Mouse (Mus musculus): ENCODE data around the gene Tradd. TPM values are rescaled to one million over a fixed set of nuclear protein-coding genes. Genes with fewer than 3 reads are reported as not detected.

The Tradd gene
- polyA plus RNA-seq, 1 experiment from 2014 or later = 20.7 TPM

DNA sequence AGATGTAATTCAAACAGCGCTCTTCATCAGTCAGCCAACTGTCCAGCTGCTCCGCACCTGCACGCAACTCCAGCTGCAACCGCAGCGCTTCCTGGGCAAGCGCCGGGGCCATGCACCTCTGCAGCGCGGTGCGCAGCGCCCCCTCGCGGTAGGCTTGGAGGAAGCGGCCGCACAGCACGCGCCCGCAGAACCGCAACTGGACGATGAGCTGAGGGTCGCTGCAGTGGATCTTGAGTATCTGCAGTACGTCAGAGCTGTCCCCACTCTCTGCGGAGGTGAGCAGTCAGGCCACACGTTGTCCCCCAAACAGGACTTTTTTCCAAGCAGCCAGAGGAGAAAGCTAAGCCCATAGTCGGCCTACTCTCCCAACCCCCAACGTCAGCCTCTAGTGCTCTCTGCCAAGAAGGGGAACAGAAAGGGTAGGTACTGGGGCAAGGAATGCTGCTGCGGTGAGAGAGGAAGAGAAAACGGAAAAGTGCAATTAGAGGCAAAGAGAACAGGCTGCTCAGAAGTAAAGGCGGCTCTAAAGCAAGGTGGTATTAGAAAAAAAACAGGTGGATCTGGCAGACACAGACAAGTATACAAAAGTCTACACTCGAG, 4.6 kb downstream of the Tradd start:
- no peaks in the 10 kb centered on the region for H3K36me3 ChIP-seq (ENCODE audit: control insufficient read depth, insufficient read depth, low read length)
- H3K9ac ChIP-seq (ENCODE audit: low read depth, low read length) = peak overlapping the region; percentile 50
- H3K4me3 ChIP-seq (ENCODE audit: low read length) = peak overlapping the region; percentile 37
- H3K4me2 ChIP-seq (ENCODE audit: low read length) = peak overlapping the region; percentile 65
- no peak overlapping the region for H3K27ac ChIP-seq (ENCODE audit: low read depth, low read length)
- no peaks in the 10 kb centered on the region for H3K9me3 ChIP-seq (ENCODE audit: control insufficient read depth, low read length)
- peaks cover 36% of the 10 kb centered on the region for H3K27me3 ChIP-seq (replicated peaks; ENCODE audit: control insufficient read depth, insufficient read depth, low read length)
- WGBS = 4% methylated on average over 30 of the region's 30 CpGs
- peak; percentile 60 for ATAC-seq
- peaks cover 21% of the 10 kb centered on the region for H3K4me1 ChIP-seq (ENCODE audit: control insufficient read depth, insufficient read depth, low read depth, low read length)

DNA sequence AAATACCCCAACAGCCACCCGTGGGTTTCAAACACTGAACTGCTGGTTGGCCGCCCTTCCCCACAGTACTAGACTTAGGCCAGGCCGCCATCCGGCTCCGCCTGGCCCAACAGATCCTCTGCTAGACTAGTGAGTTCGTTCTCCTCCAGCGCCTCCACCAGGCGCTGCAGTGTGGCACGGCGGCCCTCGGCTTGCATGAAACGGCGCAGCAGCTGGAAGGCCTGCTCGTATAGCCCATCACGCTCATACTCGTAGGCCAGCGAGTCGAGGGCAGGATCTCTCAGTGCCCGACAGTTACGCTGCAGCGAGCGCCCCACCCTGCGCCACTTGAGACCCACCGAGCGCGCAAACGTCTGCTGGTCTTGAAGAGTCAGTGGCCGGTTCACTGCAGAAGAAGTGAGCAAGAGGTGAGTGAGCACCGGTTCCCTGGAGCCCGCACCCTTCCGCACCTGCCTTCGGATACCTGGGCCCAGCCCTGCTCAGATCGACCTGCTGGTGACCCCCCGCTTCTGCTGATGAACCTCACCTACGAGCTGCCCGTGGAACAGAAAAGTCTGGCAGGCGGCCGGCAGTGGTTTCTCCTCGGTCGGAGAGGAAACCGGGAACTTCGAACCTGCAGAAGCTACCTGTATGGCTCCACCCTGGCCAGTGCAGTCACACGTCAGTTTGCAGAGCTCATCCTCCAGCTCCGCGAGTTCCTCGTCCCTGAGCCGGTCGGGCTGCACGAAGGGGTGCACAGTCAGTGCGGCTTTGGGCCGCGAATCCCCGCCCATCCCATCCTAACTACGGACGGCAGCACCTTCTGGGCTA, 5.3 kb downstream of the Tradd start:
- WGBS = 3% methylated on average over 55 of the region's 55 CpGs
- Histone ChIP-seq H3K27ac (ENCODE audit: low read depth, low read length) (no peak overlapping the region), H3K27me3 (replicated peaks; ENCODE audit: control insufficient read depth, insufficient read depth, low read length) (peaks cover 36% of the 10 kb centered on the region), H3K4me1 (ENCODE audit: control insufficient read depth, insufficient read depth, low read depth, low read length) (peaks cover 19% of the 10 kb centered on the region), H3K9me3 (ENCODE audit: control insufficient read depth, low read length) (no peaks in the 10 kb centered on the region), H3K4me2 (ENCODE audit: low read length) (peak overlapping the region; percentile 65), H3K9ac (ENCODE audit: low read depth, low read length) (peak overlapping the region; percentile 50), H3K4me3 (ENCODE audit: low read length) (peak overlapping the region; percentile 37), H3K36me3 (ENCODE audit: control insufficient read depth, insufficient read depth, low read length) (no peaks in the 10 kb centered on the region)
- ATAC-seq = peak; percentile 38

DNA sequence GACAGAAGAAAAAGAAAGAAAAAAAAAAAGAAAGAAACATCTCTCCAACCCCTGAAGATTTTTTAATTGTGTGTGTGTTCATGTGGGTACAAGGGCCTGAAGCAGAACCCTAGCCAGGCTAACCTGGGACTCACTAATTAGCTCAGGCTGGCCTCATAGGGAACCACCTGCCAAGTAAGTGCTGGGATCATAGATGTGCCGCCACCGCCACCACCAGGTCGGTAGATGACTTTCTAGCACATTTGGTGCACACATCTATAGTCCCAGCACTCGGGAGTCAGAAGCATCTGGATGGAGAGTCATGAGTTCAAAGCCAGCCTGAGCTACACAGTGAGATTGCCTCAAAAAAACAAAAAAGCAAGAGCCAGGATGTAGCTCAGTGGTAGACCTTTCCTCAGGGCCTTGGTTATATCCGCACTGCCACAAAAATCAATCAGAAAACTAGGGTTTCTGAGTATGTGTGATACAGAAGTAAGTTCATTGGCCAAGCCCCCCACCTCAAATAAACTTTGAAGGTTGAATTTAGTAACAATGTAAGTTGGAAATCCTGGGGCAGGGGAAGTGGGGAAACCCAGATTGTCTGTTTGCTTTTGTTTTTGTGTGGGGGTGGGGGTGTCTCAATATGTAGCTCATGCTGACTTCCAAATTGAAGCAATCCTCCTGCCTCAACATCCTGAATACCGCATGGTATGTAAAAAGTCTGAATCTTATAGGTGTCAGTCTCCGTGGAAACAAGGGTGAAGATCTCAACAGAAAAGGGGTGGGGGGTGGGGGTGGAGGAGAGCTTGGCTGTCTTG, 6.9 kb downstream of the Tradd start:
- Histone ChIP-seq H3K9ac (ENCODE audit: low read depth, low read length) (no peak overlapping the region), H3K27ac (ENCODE audit: low read depth, low read length) (no peak overlapping the region), H3K36me3 (ENCODE audit: control insufficient read depth, insufficient read depth, low read length) (no peaks in the 10 kb centered on the region), H3K4me1 (ENCODE audit: control insufficient read depth, insufficient read depth, low read depth, low read length) (peaks cover 23% of the 10 kb centered on the region), H3K4me3 (ENCODE audit: low read length) (no peak overlapping the region), H3K4me2 (ENCODE audit: low read length) (no peak overlapping the region), H3K9me3 (ENCODE audit: control insufficient read depth, low read length) (no peaks in the 10 kb centered on the region), H3K27me3 (replicated peaks; ENCODE audit: control insufficient read depth, insufficient read depth, low read length) (peaks cover 36% of the 10 kb centered on the region)
- ATAC-seq = no peak
- WGBS = 69% methylated on average over 7 of the region's 7 CpGs

DNA sequence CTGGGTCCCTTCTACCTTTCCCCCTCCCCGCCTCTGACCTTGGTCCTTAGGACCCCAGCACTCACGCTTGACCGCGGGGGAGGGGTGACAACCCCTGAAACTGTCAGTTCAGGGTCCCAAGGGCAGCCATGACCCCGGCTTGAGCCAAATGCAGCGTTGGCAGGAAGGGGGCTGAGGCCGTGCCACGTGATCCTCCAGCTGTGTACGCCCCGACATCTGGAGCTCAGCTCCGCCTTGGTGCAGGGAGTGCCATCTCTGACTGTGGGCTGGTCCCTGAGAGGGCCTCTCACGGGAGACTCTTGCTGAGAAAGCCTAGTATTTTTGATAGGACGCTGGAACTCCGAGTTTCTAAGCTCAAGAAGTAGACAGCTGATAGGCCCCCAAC, 9.5 kb downstream of the Tradd start, which contains the start of gene B3gnt9:
B3gnt9 (minus strand) TSS at position 188 of the 385 bp plus-strand sequence.
- peaks cover 22% of the 10 kb centered on the region for H3K4me1 ChIP-seq (ENCODE audit: control insufficient read depth, insufficient read depth, low read depth, low read length)
- H3K27ac ChIP-seq (ENCODE audit: low read depth, low read length) = peak within 1 kb of the TSS; percentile 69
- peak; percentile 25 for ATAC-seq
- peak within 1 kb of the TSS; percentile 61 for H3K4me3 ChIP-seq (ENCODE audit: low read length)
- H3K4me2 ChIP-seq (ENCODE audit: low read length) = peak within 1 kb of the TSS; percentile 95
- H3K9me3 ChIP-seq (ENCODE audit: control insufficient read depth, low read length) = no peaks in the 10 kb centered on the region
- 1% methylated on average over 14 of the region's 14 CpGs for WGBS
- H3K9ac ChIP-seq (ENCODE audit: low read depth, low read length) = peak within 1 kb of the TSS; percentile 76
- H3K27me3 ChIP-seq (replicated peaks; ENCODE audit: control insufficient read depth, insufficient read depth, low read length) = peaks cover 22% of the 10 kb centered on the region
- peaks cover 5% of the 10 kb centered on the region for H3K36me3 ChIP-seq (ENCODE audit: control insufficient read depth, insufficient read depth, low read length)

DNA sequence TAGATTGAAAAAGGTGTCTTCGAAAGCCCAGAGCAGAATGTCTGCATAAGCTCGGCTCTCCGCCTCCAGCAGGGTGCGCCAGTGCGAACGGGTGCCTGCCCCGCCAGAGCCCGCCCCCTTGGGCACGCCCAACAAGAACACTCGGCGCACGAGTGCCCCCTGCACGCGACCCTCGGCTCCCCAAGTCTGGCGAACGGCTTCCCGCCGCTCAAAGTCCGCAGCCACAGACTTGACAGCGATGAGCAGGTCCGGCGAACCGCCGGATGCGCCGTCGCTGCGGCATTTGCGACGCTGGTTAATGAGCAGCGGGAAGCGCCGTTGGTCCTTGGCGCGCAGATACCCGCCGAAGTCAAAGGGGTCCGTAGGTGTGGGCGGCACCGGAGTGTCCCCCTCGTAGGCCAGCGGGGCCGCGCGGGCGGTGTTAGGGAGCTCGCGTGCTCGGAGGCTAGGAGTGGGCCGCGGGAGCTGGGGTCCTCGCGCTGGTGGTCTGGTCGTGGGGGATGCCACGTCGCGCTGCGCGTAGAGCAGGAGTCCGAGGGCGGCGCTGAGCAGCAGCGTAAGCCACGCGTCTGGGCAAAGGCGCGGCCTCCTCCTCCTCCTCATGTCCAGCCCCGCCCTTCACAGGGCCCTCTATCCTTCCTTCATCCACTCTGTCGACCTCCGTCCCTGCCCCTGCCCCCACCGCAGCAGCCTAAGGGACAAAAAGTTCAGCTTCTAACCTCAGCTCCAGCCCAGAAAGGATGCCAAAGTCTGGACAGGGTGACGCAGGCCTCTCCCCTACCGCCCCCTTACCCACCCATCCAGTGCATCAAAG, 10.1 kb downstream of the Tradd start:
- WGBS = under 1% methylated on average over 70 of the region's 74 CpGs
- H3K4me2 ChIP-seq (ENCODE audit: low read length) = peak overlapping the region; percentile 95
- peak overlapping the region; percentile 61 for H3K4me3 ChIP-seq (ENCODE audit: low read length)
- H3K9ac ChIP-seq (ENCODE audit: low read depth, low read length) = peak overlapping the region; percentile 76
- H3K4me1 ChIP-seq (ENCODE audit: control insufficient read depth, insufficient read depth, low read depth, low read length) = peaks cover 18% of the 10 kb centered on the region
- peaks cover 8% of the 10 kb centered on the region for H3K36me3 ChIP-seq (ENCODE audit: control insufficient read depth, insufficient read depth, low read length)
- H3K27me3 ChIP-seq (replicated peaks; ENCODE audit: control insufficient read depth, insufficient read depth, low read length) = peaks cover 21% of the 10 kb centered on the region
- peak; percentile 81 for ATAC-seq
- H3K27ac ChIP-seq (ENCODE audit: low read depth, low read length) = peak overlapping the region; percentile 69
- H3K9me3 ChIP-seq (ENCODE audit: control insufficient read depth, low read length) = no peaks in the 10 kb centered on the region

DNA sequence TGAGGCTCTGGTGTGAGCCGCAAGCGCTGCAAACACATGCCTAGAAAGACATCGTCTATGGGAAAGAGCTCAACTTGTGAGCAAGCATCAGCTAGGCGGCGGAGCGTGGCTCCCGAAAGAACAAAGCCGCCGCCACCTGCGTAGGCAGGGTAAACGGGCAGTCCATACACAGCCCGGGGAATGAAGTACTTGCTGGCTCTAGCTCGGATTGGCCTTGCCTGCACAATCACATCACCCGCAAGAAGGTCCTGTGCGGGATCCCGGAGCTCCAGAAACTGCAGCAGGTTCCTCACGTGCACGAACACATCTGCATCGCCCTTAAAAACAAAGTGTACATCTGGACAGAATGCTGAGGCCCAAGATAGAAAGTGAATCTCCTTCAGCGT, 10.7 kb downstream of the Tradd start:
- Histone ChIP-seq H3K27ac (ENCODE audit: low read depth, low read length) (no peak overlapping the region), H3K27me3 (replicated peaks; ENCODE audit: control insufficient read depth, insufficient read depth, low read length) (peaks cover 17% of the 10 kb centered on the region), H3K4me3 (ENCODE audit: low read length) (peak overlapping the region; percentile 61), H3K9me3 (ENCODE audit: control insufficient read depth, low read length) (no peaks in the 10 kb centered on the region), H3K36me3 (ENCODE audit: control insufficient read depth, insufficient read depth, low read length) (peaks cover 12% of the 10 kb centered on the region), H3K4me1 (ENCODE audit: control insufficient read depth, insufficient read depth, low read depth, low read length) (peaks cover 12% of the 10 kb centered on the region), H3K9ac (ENCODE audit: low read depth, low read length) (peak overlapping the region; percentile 76; the same call in 1 of the 2 replicates), H3K4me2 (ENCODE audit: low read length) (peak overlapping the region; percentile 95)
- WGBS = 31% methylated on average over 20 of the region's 20 CpGs
- peak; percentile 25; the same call in 1 of the 2 replicates for ATAC-seq

DNA sequence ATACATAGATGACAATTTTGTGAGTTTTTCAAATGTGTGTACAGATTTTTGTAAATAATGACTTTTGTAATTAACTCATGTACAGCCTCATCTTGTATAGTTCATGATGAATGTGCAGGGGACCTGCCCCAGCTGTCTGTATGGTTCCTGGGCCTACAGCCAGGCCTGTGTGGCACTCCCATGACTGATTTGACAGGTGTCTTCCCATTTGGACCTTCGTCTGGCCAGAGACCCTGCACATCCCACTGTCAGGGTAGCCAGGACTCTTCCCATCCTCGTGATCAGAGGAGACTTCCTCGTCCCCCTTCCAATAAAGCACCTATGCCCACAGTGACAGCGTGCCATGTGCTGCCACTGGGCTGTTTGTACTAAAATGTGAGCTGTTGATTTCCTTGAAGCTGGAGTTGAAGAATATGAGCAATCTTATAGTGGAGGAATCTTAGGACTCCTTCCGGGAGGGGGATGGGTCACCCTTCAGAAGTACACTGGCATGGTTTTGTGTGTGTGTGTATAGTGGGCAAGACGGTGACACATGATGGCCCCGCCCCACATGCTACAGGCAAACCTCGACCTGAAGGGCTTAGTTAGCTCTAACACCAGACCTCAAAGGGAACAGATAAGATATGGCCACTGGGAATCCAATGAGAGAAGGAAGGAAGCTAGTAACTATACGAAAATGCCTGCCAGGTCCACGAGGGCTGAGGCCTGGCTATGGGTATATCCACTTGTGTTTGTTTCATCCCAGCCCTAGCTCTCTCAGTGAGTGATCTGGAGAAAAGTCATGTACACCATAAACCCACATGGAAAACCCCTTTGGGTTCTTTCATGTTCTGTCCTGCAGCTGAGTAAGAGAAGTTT, 11.5 kb downstream of the Tradd start:
- no peaks in the 10 kb centered on the region for H3K9me3 ChIP-seq (ENCODE audit: control insufficient read depth, low read length)
- no peak overlapping the region for H3K9ac ChIP-seq (ENCODE audit: low read depth, low read length)
- no peak overlapping the region for H3K27ac ChIP-seq (ENCODE audit: low read depth, low read length)
- peaks cover 14% of the 10 kb centered on the region for H3K36me3 ChIP-seq (ENCODE audit: control insufficient read depth, insufficient read depth, low read length)
- peaks cover 9% of the 10 kb centered on the region for H3K4me1 ChIP-seq (ENCODE audit: control insufficient read depth, insufficient read depth, low read depth, low read length)
- H3K27me3 ChIP-seq (replicated peaks; ENCODE audit: control insufficient read depth, insufficient read depth, low read length) = peaks cover 9% of the 10 kb centered on the region
- WGBS = 93% methylated on average over 10 of the region's 10 CpGs
- no peak overlapping the region for H3K4me2 ChIP-seq (ENCODE audit: low read length)
- ATAC-seq = no peak
- H3K4me3 ChIP-seq (ENCODE audit: low read length) = no peak overlapping the region

DNA sequence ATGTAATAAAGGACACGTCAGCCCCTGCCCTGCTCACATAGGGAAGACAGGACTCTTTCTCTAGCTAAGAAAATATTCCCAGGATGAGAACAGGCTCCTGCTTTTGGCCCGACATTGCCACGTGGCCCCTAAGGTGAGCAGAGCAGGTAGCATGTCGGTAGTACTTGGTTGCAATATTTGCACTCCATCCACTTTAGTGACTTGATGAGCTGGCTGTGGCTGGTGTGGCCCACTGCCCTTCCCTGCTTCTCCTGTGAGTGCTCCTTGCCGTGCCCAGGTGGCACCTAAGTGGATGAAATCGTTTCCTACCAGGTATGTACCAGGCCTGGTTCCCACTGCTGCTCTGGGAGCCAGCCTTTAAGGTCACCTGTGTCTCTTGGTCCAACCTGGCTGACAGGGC, 12.5 kb downstream of the Tradd start:
- no peak for ATAC-seq
- Histone ChIP-seq H3K4me2 (ENCODE audit: low read length) (no peak overlapping the region), H3K9ac (ENCODE audit: low read depth, low read length) (no peak overlapping the region), H3K36me3 (ENCODE audit: control insufficient read depth, insufficient read depth, low read length) (peaks cover 14% of the 10 kb centered on the region), H3K27me3 (replicated peaks; ENCODE audit: control insufficient read depth, insufficient read depth, low read length) (0 out of 2 replicates have a peak, but pooled peaks cover 3% of the 10 kb centered on the region), H3K27ac (ENCODE audit: low read depth, low read length) (no peak overlapping the region), H3K4me1 (ENCODE audit: control insufficient read depth, insufficient read depth, low read depth, low read length) (peaks cover 9% of the 10 kb centered on the region), H3K9me3 (ENCODE audit: control insufficient read depth, low read length) (no peaks in the 10 kb centered on the region), H3K4me3 (ENCODE audit: low read length) (no peak overlapping the region)
- 92% methylated on average over 6 of the region's 6 CpGs for WGBS
